Mouse (Mus musculus) neural tube, embryonic 15.5 days (tissue): ENCODE measurements around the gene Hoxa4. TPM values are rescaled to one million over a fixed set of nuclear protein-coding genes. Genes with fewer than 3 reads are reported as not detected.
A peak's percentile ranks its signal among the peaks of the same experiment; 100 is the strongest.

Source experiments
- ATAC-seq: fragments of 200-750 bp; cut with Nextera tagmentation; 2 replicates; pipeline ENCODE4 v1.8.0; 2017; ENCODE audit warnings: mild to moderate bottlenecking, moderate TSS enrichment, moderate library complexity; ENCODE audit not compliant: low FRiP score
- H3K27ac ChIP-seq: fragments of 300-500 bp; sonication (generic); replicated peaks from 2 replicates; pipeline ENCODE4 v1.5.1; 2015; ENCODE audit warnings: mild to moderate bottlenecking, inconsistent platforms
- H3K27me3 ChIP-seq: fragments of 300-500 bp; sonication (generic); replicated peaks from 2 replicates; pipeline ENCODE4 v1.6.1; 2015; ENCODE audit warnings: inconsistent platforms
- H3K36me3 ChIP-seq: fragments of 300-500 bp; sonication (generic); 2 replicates; pipeline ENCODE4 v1.6.1; 2015; ENCODE audit warnings: inconsistent platforms
- H3K4me1 ChIP-seq: fragments of 300-500 bp; sonication (generic); 2 replicates; pipeline ENCODE4 v1.6.1; 2015; ENCODE audit warnings: inconsistent platforms
- H3K4me2 ChIP-seq: fragments of 300-500 bp; sonication (generic); 2 replicates; pipeline ENCODE4 v1.6.1; 2015; ENCODE audit warnings: inconsistent platforms, mild to moderate bottlenecking, moderate library complexity
- H3K4me3 ChIP-seq: fragments of 300-500 bp; sonication (generic); replicated peaks from 2 replicates; pipeline ENCODE4 v1.5.1; 2015; ENCODE audit warnings: mild to moderate bottlenecking, inconsistent platforms
- H3K9ac ChIP-seq: fragments of 300-500 bp; sonication (generic); replicated peaks from 2 replicates; pipeline ENCODE4 v1.6.1; 2015; ENCODE audit warnings: mild to moderate bottlenecking, inconsistent platforms
- H3K9me3 ChIP-seq: fragments of 300-500 bp; sonication (generic); replicated peaks from 2 replicates; pipeline ENCODE4 v1.6.1; 2016; ENCODE audit warnings: inconsistent platforms
- WGBS: fragments of 180-500 bp; shearing (Covaris S2); methylation state at CpG from one replicate; pipeline ENCODE4 v1.1.7; 2015; ENCODE audit warnings: mixed read lengths; 5-methylcytosine and 5-hydroxymethylcytosine counted together
- polyA plus RNA-seq: library from polyadenylated mRNA; unstranded; fragments of >200 nt; fragmentation: Nextera tagmentation; extraction: Ambion mirVana; gene quantifications from 2 replicates; pipeline ENCODE4 v1.2.1, GENCODE M21; 2015

The Hoxa4 gene
- polyA plus RNA-seq, 1 experiment from 2014 or later: 5.7 TPM

DNA sequence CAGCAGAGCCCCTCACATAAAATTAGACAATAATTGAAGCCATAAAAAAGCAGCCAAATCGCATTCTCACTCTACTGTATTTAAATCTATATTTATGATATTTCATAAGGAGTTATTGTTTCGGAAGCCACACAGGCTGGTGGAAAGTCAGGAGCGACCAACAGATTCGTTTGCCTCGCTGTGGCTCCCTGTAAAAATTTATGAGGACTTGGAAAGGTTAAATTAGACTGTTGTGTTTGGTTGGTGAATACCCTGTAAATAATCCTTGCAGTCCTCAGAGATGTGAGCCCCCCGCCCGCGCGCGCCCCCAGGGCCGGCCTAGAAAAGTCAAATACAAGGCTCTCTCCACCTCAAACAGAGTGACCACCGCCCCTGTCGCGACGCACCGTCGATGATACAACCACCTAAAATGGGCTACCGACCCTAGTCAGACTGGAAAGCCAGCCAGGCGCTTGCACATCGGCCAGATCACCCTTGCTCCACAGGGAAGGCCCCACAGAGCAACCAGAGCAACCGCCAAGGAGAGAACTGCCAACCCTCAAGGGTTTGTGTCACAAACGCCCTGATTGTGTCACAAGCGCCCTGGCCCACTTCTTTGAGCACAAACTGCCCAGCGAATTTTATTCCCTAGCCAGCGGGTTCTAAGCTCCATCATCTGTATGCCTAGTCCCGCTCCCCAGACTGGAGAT, 35.2 kb upstream of the Hoxa4 start:
- ATAC-seq: peak; percentile 14
- Histone ChIP-seq H3K9me3 (no peaks in the 10 kb centered on the region), H3K9ac (peak overlapping the region; percentile 84), H3K27me3 (no peaks in the 10 kb centered on the region), H3K4me3 (peak overlapping the region; percentile 65), H3K27ac (peak overlapping the region; percentile 100), H3K4me1 (peaks cover 33% of the 10 kb centered on the region), H3K4me2 (peak overlapping the region; percentile 85), H3K36me3 (no peaks in the 10 kb centered on the region)
- 3% methylated on average over 26 of the region's 26 CpGs for WGBS

DNA sequence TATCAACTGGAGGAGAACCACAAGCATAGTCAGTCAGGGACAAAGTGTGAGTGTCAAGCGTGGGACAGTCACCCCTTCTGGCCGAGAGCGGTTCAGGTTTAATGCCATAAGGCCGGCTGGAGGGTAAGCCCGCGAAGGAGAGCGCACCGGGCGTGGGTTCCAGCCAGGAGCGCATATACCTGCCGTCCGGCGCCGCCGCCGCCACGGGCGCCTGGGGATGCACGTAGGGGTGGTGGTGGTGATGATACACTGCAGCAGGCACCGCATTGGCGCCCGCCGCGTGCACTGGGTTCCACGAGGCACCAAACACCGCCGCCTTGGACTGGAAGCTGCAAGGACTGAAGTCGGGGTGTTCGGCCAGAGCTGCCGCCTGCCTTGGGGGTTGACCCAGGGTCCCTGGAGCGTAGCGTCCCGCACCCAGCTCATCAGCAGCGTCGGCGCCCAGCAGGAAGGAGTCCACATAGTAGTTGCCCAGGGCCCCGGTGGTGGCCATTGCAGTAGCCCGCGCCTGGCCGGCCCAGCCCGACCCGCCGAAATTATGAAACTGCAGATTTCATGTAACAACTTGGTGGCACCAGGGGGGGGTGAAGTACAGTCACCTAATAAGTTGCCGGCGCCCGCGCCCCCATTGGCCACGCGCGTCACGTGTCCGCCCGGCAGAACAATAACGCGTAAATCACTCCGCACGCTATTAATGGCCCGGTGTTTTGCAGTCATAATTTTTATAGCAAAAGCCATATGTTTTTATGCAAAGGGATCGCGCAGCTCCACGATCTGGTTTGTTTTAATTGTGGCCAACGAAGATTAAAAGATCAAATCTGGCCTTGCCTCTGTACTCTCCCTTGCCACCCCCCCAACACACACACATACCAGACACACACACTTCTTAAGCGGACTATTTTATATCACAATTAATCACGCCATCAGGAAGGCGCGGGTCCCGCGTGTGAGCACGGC, 34.3 kb upstream of the Hoxa4 start:
- under 1% methylated on average over 69 of the region's 69 CpGs for WGBS
- Histone ChIP-seq H3K27me3 (no peaks in the 10 kb centered on the region), H3K4me3 (peak overlapping the region; percentile 65), H3K9me3 (no peaks in the 10 kb centered on the region), H3K4me2 (peak overlapping the region; percentile 85), H3K4me1 (peaks cover 35% of the 10 kb centered on the region), H3K27ac (peak overlapping the region; percentile 100), H3K9ac (peak overlapping the region; percentile 84), H3K36me3 (no peaks in the 10 kb centered on the region)
- ATAC-seq: peak; percentile 79

DNA sequence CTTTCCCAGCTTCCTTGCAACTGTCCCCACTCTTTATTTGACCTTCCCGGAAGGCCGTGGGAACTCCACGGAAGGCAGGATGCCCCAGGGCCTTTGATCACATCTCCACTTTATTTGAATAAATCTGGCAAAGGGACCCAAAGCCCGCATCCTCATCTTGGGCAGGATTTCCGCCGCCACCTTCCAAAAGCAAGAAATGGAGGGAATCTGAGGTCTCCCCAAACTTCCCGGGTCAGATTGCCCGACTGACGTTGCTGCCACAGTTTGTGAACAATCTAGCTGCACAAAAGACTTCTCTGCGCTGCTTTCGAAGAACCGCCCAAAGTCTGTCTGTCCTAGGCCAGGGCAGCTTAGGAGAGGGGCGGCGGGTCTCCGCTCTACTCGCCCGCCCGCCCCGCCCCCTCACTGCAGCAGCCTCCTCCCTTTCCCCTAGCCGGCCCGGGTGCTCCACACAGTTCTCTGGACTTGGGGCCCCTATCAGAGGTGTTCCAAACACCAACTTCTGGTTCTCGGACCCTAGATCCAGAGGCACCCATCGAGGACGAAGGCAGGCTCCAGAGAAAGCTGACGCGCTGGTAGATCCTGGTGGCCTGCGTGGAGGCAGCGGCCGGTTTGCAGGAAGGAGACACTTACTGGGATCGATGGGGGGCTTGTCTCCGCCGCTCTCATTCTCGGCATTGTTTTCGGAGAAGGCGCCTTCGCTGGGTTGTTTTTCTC, 33.5 kb upstream of the Hoxa4 start:
- no peaks in the 10 kb centered on the region for H3K9me3 ChIP-seq
- no peaks in the 10 kb centered on the region for H3K27me3 ChIP-seq
- no peak for ATAC-seq
- H3K4me1 ChIP-seq: peaks cover 41% of the 10 kb centered on the region
- 2% methylated on average over 36 of the region's 36 CpGs for WGBS
- peak overlapping the region; percentile 65 for H3K4me3 ChIP-seq
- H3K36me3 ChIP-seq: no peaks in the 10 kb centered on the region
- peak overlapping the region; percentile 85 for H3K4me2 ChIP-seq
- peak overlapping the region; percentile 100 for H3K27ac ChIP-seq
- peak overlapping the region; percentile 84 for H3K9ac ChIP-seq

DNA sequence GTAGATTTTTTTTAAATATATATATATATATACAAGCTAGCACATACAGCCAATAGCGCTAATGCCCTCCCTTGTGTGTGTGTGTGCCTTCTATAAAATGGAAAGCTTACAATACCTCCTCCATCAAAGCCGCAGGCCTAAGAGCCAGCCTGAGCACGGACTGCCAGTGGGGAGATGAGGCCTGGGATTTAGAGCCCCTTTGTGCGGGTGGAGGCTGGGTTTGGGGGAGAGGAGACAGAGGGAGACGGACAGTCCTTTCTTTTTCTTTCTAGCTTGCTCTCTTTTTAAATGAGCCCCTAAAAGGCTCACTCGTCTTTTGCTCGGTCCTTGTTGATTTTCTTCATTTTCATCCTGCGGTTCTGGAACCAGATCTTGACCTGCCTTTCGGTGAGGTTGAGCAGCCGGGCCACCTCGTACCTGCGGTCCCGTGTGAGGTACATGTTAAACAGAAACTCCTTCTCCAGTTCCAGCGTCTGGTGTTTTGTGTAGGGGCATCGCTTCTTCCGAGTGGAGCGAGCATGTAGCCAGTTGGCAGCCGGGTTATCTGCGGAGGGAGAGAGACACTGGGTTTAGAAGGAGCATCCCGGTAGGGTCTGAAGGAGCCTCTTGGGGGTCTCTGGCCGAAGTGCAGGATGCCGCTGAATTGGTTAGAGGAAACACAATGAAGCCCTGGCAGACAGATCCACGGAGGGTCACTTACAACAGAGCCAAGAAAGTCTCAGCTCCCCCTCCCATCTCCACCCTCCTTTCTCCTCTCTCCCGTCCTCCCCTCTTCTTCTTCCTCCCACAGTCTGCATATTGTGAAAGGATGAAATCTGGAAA, 32.6 kb upstream of the Hoxa4 start:
- H3K4me3 ChIP-seq: peak overlapping the region; percentile 65
- H3K4me1 ChIP-seq: peaks cover 48% of the 10 kb centered on the region
- H3K36me3 ChIP-seq: no peaks in the 10 kb centered on the region
- WGBS: 3% methylated on average over 24 of the region's 24 CpGs
- H3K9me3 ChIP-seq: no peaks in the 10 kb centered on the region
- ATAC-seq: no peak
- H3K27ac ChIP-seq: peak overlapping the region; percentile 100
- H3K4me2 ChIP-seq: peak overlapping the region; percentile 85
- peak overlapping the region; percentile 84 for H3K9ac ChIP-seq
- no peaks in the 10 kb centered on the region for H3K27me3 ChIP-seq

DNA sequence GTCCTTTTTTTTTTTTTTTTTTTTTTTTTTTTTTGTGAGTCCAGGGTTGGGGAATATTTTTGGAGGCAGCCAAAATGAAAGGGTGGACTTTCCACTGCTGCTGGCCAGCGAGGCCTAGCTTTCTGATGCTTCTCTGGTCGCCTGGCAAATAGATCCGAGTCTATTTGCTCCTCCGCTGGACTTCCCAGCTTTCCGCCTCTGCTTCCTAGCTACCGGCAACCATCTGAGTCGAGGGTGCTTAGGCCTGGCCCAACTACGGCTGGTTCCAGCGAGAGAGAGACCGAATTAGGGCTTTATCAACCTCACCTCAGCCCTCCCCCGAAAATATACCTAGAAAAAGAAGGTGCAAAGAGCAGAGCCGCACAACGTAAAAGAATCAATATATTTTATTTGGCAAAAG, 31.2 kb upstream of the Hoxa4 start:
- ATAC-seq: no peak
- 12% methylated on average over 13 of the region's 13 CpGs for WGBS
- Histone ChIP-seq H3K9me3 (no peaks in the 10 kb centered on the region), H3K9ac (peak overlapping the region; percentile 84), H3K36me3 (no peaks in the 10 kb centered on the region), H3K4me3 (peak overlapping the region; percentile 65), H3K4me1 (peaks cover 56% of the 10 kb centered on the region), H3K27me3 (no peaks in the 10 kb centered on the region), H3K4me2 (peak overlapping the region; percentile 85), H3K27ac (peak overlapping the region; percentile 100)

DNA sequence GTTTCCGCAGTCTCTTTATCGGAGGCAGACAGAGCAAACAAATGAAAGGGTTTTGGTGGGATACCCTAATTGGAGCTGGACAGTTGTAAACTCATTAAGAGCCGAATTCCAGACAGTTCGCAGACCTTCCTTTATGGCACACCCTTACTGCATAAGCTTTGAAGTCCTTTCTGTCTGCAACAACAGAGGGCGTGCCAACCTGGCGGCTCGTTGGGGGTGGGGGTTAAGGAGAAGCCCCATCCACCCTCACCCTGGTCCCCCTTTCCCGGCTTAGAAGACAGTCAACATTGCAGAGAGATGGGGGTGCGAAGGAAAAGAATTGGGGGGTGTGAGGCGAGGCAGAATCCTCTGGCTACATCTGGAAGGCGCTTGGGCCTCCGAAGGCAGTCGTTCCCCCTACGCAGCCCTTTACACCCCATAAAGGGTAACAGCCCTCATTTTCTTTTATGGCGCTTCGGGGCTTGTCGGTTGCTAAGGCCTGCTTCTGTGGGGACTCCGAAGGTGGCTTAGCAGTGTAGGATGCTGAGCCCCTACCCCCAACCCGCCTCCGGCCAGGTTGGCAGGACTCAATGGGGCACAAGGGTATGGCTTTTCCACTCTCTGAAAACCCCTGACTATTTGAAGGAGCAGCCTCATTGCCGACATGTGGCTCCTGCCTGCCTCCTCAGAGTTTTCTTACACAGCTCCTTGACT, 30.6 kb upstream of the Hoxa4 start:
- Histone ChIP-seq H3K27ac (peak overlapping the region; percentile 100), H3K4me1 (peaks cover 52% of the 10 kb centered on the region), H3K4me2 (peak overlapping the region; percentile 85), H3K4me3 (peak overlapping the region; percentile 65), H3K27me3 (no peaks in the 10 kb centered on the region), H3K9ac (peak overlapping the region; percentile 84), H3K9me3 (no peaks in the 10 kb centered on the region), H3K36me3 (no peaks in the 10 kb centered on the region)
- 5% methylated on average over 21 of the region's 21 CpGs for WGBS
- ATAC-seq: no peak

DNA sequence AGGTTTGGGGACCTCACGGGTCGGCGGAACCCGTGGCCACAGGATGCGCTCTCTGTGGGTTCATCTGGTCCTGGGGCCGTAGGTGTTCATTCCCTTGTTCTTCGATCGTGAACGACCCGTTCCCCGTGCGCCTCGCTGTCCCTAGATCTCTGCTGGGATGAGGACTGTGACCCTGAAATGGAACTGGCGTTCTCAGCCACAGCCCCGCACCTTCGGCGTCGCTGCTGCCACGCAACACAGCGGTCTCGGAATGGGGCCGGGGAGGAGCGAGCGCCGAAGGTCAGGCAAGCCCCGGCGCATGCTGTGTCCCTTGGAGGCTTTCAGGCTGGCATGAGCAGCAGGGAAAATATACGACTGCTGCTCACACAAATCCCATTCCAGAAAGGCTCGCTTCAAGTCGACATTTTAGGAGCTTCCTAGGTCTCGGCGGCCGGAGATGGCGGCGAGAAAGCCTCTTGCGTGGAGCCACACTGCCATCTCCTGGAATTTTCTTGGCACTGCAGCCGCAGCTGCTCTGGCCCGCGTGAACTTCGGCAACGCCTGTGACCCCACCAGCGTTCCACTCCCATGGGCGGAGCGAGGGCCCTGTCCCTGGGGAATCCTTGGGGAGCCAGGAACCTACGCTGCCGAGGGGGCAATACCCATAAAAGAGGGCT, 29.9 kb upstream of the Hoxa4 start, which contains the start of gene Hoxa7:
Hoxa7 (minus strand) TSS at position 518 of the 656 bp plus-strand sequence.
- H3K36me3 ChIP-seq: no peaks in the 10 kb centered on the region
- peak within 1 kb of the TSS; percentile 65 for H3K4me3 ChIP-seq
- no peaks in the 10 kb centered on the region for H3K27me3 ChIP-seq
- no peaks in the 10 kb centered on the region for H3K9me3 ChIP-seq
- peaks cover 50% of the 10 kb centered on the region for H3K4me1 ChIP-seq
- WGBS: under 1% methylated on average over 46 of the region's 46 CpGs
- ATAC-seq: peak; percentile 34
- H3K27ac ChIP-seq: peak within 1 kb of the TSS; percentile 100
- H3K4me2 ChIP-seq: peak within 1 kb of the TSS; percentile 85
- peak within 1 kb of the TSS; percentile 84 for H3K9ac ChIP-seq

DNA sequence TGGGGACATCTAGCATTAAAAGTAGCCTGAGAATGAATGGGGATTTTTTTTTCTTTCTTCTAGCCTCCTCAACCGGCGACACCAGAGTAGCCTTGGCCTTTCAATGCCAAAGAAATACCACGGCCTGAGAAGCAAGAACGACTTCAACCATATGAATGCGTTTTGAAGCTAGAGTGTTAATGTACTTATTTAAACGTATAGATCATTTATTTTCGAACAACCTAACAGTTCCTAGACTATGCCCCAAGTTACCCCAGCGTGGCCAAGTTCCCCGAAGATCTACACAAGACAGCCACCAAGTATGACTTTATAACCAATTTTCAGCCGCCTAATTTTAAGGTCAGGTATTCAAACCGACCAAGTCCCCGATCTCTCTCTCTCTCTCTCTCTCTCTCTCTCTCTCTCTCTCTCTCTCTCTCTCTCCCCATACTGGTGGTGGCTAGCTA, 29.3 kb upstream of the Hoxa4 start:
- peak overlapping the region; percentile 65 for H3K4me3 ChIP-seq
- H3K36me3 ChIP-seq: no peaks in the 10 kb centered on the region
- H3K9ac ChIP-seq: peak overlapping the region; percentile 84
- H3K9me3 ChIP-seq: no peaks in the 10 kb centered on the region
- peak overlapping the region; percentile 100 for H3K27ac ChIP-seq
- peaks cover 54% of the 10 kb centered on the region for H3K4me1 ChIP-seq
- 2% methylated on average over 12 of the region's 12 CpGs for WGBS
- peak overlapping the region; percentile 85 for H3K4me2 ChIP-seq
- H3K27me3 ChIP-seq: no peaks in the 10 kb centered on the region
- ATAC-seq: no peak

DNA sequence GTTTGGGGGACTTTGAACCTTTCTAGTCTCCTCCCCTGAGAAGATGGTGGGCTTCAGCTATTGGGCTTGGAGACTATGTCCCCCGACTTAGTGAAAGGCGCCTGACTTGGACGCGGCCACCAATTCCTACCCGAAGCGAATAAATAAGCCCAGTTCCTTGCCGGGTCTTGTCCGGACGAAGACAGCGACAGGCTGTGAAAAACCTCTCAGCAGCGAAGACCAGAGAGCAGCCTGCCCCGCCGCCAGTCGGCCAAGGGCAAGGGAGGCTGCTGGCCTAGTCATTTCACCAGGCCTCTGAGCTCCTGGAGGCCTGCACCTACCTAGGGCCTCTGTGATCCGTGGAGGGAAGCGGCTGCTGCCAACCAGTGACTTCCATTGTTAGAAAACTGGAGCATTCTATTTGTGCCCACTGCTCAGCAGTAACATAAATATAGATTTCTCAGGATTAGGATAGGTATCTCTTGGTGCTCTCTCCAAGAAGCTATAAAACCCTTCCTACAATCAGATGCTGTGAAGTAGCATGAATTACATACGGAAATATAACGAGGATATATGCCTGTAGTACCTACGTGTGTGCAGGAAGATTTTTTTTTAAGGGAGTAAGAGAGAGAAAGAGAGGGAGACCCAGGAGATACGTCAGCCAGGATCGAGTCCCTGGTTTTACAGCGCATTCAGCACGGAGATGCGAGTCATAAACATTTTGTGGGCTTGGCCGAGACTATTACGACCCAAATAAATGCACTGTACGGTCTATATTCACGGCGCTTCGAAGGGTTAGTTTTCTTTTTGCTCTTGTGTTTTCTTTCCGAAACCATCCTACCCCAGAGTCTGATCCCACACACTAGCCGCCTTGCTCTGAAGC, 28.7 kb upstream of the Hoxa4 start:
- Histone ChIP-seq H3K4me1 (peaks cover 54% of the 10 kb centered on the region), H3K36me3 (no peaks in the 10 kb centered on the region), H3K4me2 (peak overlapping the region; percentile 85), H3K9me3 (no peaks in the 10 kb centered on the region), H3K4me3 (peak overlapping the region; percentile 65), H3K9ac (peak overlapping the region; percentile 84), H3K27me3 (no peaks in the 10 kb centered on the region), H3K27ac (peak overlapping the region; percentile 100)
- ATAC-seq: no peak
- 5% methylated on average over 32 of the region's 32 CpGs for WGBS
